Mouse (Mus musculus) ES-E14 (cell line): Measurements from ENCODE around the gene Bcat1. TPM values are rescaled to one million over a fixed set of nuclear protein-coding genes. Genes with fewer than 3 reads are reported as not detected.

ENCODE experiments used
- DNase-seq: peaks from one replicate; pipeline ENCODE4 v3.0.0-alpha.2; 2013; ENCODE audit warnings: low read depth, low spot score
- H3K27ac ChIP-seq: 2 replicates; pipeline ENCODE4 v1.5.1; 2012; ENCODE audit warnings: low read depth, mild to moderate bottlenecking, low read length, moderate library complexity, mixed read lengths; ENCODE audit not compliant: poor library complexity, insufficient read depth, severe bottlenecking
- H3K36me3 ChIP-seq: 2 replicates; pipeline ENCODE4 v1.6.1; 2012; ENCODE audit warnings: mild to moderate bottlenecking, low read length, moderate library complexity, mixed read lengths; ENCODE audit not compliant: control insufficient read depth, poor library complexity, insufficient read depth, severe bottlenecking
- H3K4me1 ChIP-seq, 2 experiments: fragments of 150-350 bp in 1 of 2; sonication (generic) in 1 of 2; 2 replicates each; pipeline ENCODE4 v1.6.1; 2012; ENCODE audit warnings: low read length in 2 of 2, mild to moderate bottlenecking in 1 of 2, mixed read lengths in 1 of 2; ENCODE audit not compliant: control insufficient read depth in 2 of 2, insufficient read depth in 2 of 2, poor library complexity in 1 of 2
- H3K4me3 ChIP-seq, 2 experiments: fragments of 150-350 bp in 1 of 2; sonication (generic) in 1 of 2; 2 replicates each; pipeline ENCODE4 v1.5.1; 2012; ENCODE audit warnings: low read length in 2 of 2, low read depth in 1 of 2, mild to moderate bottlenecking in 1 of 2, mixed read lengths in 1 of 2; ENCODE audit not compliant: insufficient read depth in 1 of 2, poor library complexity in 1 of 2, severe bottlenecking in 1 of 2
- H3K9ac ChIP-seq: 2 replicates; pipeline ENCODE4 v1.6.1; 2012; ENCODE audit warnings: low read depth, mild to moderate bottlenecking, low read length, mixed read lengths; ENCODE audit not compliant: poor library complexity, insufficient read depth, severe bottlenecking
- H3K9me3 ChIP-seq: fragments of 150-350 bp; sonication (generic); 2 replicates; pipeline ENCODE4 v1.6.1; 2012; ENCODE audit warnings: low read depth, mild to moderate bottlenecking, low read length; ENCODE audit not compliant: control insufficient read depth, insufficient read depth
- CHD2 ChIP-seq: IDR thresholded peaks from 2 replicates; pipeline ENCODE4 v1.6.1; 2014; ENCODE audit warnings: mild to moderate bottlenecking, low read depth, low read length, inconsistent platforms
- HCFC1 ChIP-seq: IDR thresholded peaks from 2 replicates; pipeline ENCODE4 v1.6.1; 2012; ENCODE audit warnings: low read length, inconsistent platforms, borderline replicate concordance; ENCODE audit not compliant: insufficient read depth
- MAFK ChIP-seq: IDR thresholded peaks from 2 replicates; pipeline ENCODE4 v1.6.1; 2014; ENCODE audit warnings: mild to moderate bottlenecking, low read depth, low read length, inconsistent platforms; ENCODE audit not compliant: insufficient read depth
- ZC3H11A ChIP-seq: IDR thresholded peaks from 2 replicates; pipeline ENCODE4 v1.6.1; 2012; ENCODE audit warnings: low read depth, mild to moderate bottlenecking, inconsistent platforms, low read length, borderline replicate concordance
- ZNF384 ChIP-seq: IDR thresholded peaks from 2 replicates; pipeline ENCODE4 v1.6.1; 2012; ENCODE audit warnings: low read depth, low read length, inconsistent platforms
- in situ Hi-C, 2 experiments: fragments of 600-800 bp; cut with MboI; formaldehyde crosslinking; loops; one replicate each; pipeline ENCODE4 v1.15.1; 2025; ENCODE audit warnings: low sequenced_read_pairs in 2 of 2, inconsistent platforms in 1 of 2; ENCODE audit not compliant: unreplicated experiment in 2 of 2
- total RNA-seq: library from RNA; depleted of rRNA; stranded (reverse); fragments of 300-350 nt; gene quantifications from 2 replicates; pipeline ENCODE4 v1.2.3, GENCODE M21; 2012

The Bcat1 gene
- total RNA-seq, 1 experiment = 180 TPM

GRCm38 (mm10) chr6:145110786-145111185 lies 34.8 kb upstream of the Bcat1 start:
- Histone ChIP-seq H3K9me3 (no peaks in the 10 kb centered on the region), H3K36me3 (no peaks in the 10 kb centered on the region), H3K4me1 (peaks cover 0 to 6% of the 10 kb centered on the region in 2 experiments; a peak in 1 of 4 replicates), H3K9ac (no peak overlapping the region), H3K27ac (no peak overlapping the region), H3K4me3 (no peak overlapping the region)
- in situ Hi-C loops = no loop called here
- no peak for TF ChIP-seq HCFC1
- no peak for TF ChIP-seq MAFK
- no peak for DNase-seq

GRCm38 (mm10) chr6:145106163-145106842 lies 30.3 kb upstream of the Bcat1 start:
- no peak for DNase-seq
- H3K9me3 ChIP-seq = no peaks in the 10 kb centered on the region
- H3K27ac ChIP-seq = no peak overlapping the region
- in situ Hi-C loops = no loop called here
- peaks cover 0 to 7% of the 10 kb centered on the region in 2 experiments; a peak in 1 of 4 replicates for H3K4me1 ChIP-seq
- no peaks in the 10 kb centered on the region for H3K36me3 ChIP-seq
- no peak overlapping the region for H3K4me3 ChIP-seq
- H3K9ac ChIP-seq = no peak overlapping the region
- TF ChIP-seq ZNF384 (peak; percentile 78), MAFK (no peak), HCFC1 (no peak), ZC3H11A (no peak)

- peaks cover 0 to 7% of the 10 kb centered on the region in 2 experiments; a peak in 1 of 4 replicates for H3K4me1 ChIP-seq
- no peak for TF ChIP-seq HCFC1
- TF ChIP-seq ZNF384 = no peak
- TF ChIP-seq MAFK = no peak
- TF ChIP-seq ZC3H11A = no peak
- TF ChIP-seq CHD2 = no peak
- H3K9me3 ChIP-seq = no peaks in the 10 kb centered on the region
- no peak overlapping the region for H3K9ac ChIP-seq
- no peaks in the 10 kb centered on the region for H3K36me3 ChIP-seq
- no peak overlapping the region for H3K27ac ChIP-seq
- in situ Hi-C loops = no loop called here
- peak overlapping the region in 1 of 2 experiments; percentile 30; a peak in 1 of 4 replicates for H3K4me3 ChIP-seq
- DNase-seq = no peak
Measured at GRCm38 (mm10) chr6:145105439-145105838, 29.5 kb upstream of the Bcat1 start.

GRCm38 (mm10) chr6:145104241-145104939 lies 28.4 kb upstream of the Bcat1 start:
- Histone ChIP-seq H3K4me3 (no peak overlapping the region), H3K27ac (no peak overlapping the region), H3K9ac (no peak overlapping the region), H3K36me3 (no peaks in the 10 kb centered on the region), H3K9me3 (no peaks in the 10 kb centered on the region), H3K4me1 (peaks cover 0 to 7% of the 10 kb centered on the region in 2 experiments; a peak in 1 of 4 replicates)
- no peak for DNase-seq
- TF ChIP-seq ZNF384 (no peak), ZC3H11A (no peak), MAFK (no peak), HCFC1 (no peak), CHD2 (no peak)
- in situ Hi-C loops = no loop called here

- Histone ChIP-seq H3K9me3 (no peaks in the 10 kb centered on the region), H3K36me3 (no peaks in the 10 kb centered on the region), H3K27ac (no peak overlapping the region), H3K4me1 (peaks cover 0 to 5% of the 10 kb centered on the region in 2 experiments; a peak in 1 of 4 replicates), H3K9ac (no peak overlapping the region), H3K4me3 (no peak overlapping the region)
- in situ Hi-C loops = no loop called here
- no peak for DNase-seq
- TF ChIP-seq HCFC1 (no peak), ZC3H11A (no peak), CHD2 (no peak), ZNF384 (no peak), MAFK (no peak)
Measured at GRCm38 (mm10) chr6:145100923-145101322, 24.9 kb upstream of the Bcat1 start.
